Mouse (Mus musculus) midbrain, embryonic 16.5 days (tissue): ENCODE results near the gene Bbs7. TPM values are rescaled to one million over a fixed set of nuclear protein-coding genes. Genes with fewer than 3 reads are reported as not detected.

Source experiments
- ATAC-seq: fragments of 200-750 bp; cut with Nextera tagmentation; 2 replicates; pipeline ENCODE4 v1.8.0; 2017; ENCODE audit warnings: moderate TSS enrichment
- H3K27ac ChIP-seq: fragments of 300-500 bp; sonication (generic); 2 replicates; pipeline ENCODE4 v1.5.1; 2014; ENCODE audit warnings: mild to moderate bottlenecking, low read length, mixed read lengths
- H3K27me3 ChIP-seq: fragments of 300-500 bp; sonication (generic); 2 replicates; pipeline ENCODE4 v1.6.1; 2014; ENCODE audit warnings: low read depth, low read length, mixed read lengths; ENCODE audit not compliant: control insufficient read depth, insufficient read depth
- H3K36me3 ChIP-seq: fragments of 300-500 bp; sonication (generic); 2 replicates; pipeline ENCODE4 v1.6.1; 2014; ENCODE audit warnings: mild to moderate bottlenecking, low read length, moderate library complexity, mixed read lengths; ENCODE audit not compliant: control insufficient read depth, insufficient read depth
- H3K4me1 ChIP-seq: fragments of 300-500 bp; sonication (generic); 2 replicates; pipeline ENCODE4 v1.6.1; 2014; ENCODE audit warnings: mild to moderate bottlenecking, low read length, mixed read lengths; ENCODE audit not compliant: control insufficient read depth, insufficient read depth
- H3K4me2 ChIP-seq: fragments of 300-500 bp; sonication (generic); 2 replicates; pipeline ENCODE4 v1.6.1; 2014; ENCODE audit warnings: mild to moderate bottlenecking, low read length, mixed read lengths
- H3K4me3 ChIP-seq: fragments of 300-500 bp; sonication (generic); 2 replicates; pipeline ENCODE4 v1.5.1; 2014; ENCODE audit warnings: low read depth, mild to moderate bottlenecking, low read length, moderate library complexity, mixed read lengths
- H3K9ac ChIP-seq: fragments of 300-500 bp; sonication (generic); 2 replicates; pipeline ENCODE4 v1.6.1; 2014; ENCODE audit warnings: low read depth, low read length, mixed read lengths
- H3K9me3 ChIP-seq: fragments of 300-500 bp; sonication (generic); replicated peaks from 2 replicates; pipeline ENCODE4 v1.6.1; 2014; ENCODE audit warnings: mild to moderate bottlenecking, low read length, mixed read lengths; ENCODE audit not compliant: control insufficient read depth, poor library complexity, severe bottlenecking
- WGBS: fragments of 180-500 bp; shearing (Covaris S2); extraction: QIAGEN DNeasy Blood & Tissue Kit; methylation state at CpG from one replicate; pipeline ENCODE4 v1.1.7; 2014; 5-methylcytosine and 5-hydroxymethylcytosine counted together
- polyA plus RNA-seq: library from polyadenylated mRNA; unstranded; fragments of >200 nt; fragmentation: Nextera tagmentation; extraction: Ambion mirVana; gene quantifications from 2 replicates; pipeline ENCODE4 v1.2.1, GENCODE M21; 2015

The Bbs7 gene
- polyA plus RNA-seq, 1 experiment from 2014 or later, result 26.7 TPM

DNA sequence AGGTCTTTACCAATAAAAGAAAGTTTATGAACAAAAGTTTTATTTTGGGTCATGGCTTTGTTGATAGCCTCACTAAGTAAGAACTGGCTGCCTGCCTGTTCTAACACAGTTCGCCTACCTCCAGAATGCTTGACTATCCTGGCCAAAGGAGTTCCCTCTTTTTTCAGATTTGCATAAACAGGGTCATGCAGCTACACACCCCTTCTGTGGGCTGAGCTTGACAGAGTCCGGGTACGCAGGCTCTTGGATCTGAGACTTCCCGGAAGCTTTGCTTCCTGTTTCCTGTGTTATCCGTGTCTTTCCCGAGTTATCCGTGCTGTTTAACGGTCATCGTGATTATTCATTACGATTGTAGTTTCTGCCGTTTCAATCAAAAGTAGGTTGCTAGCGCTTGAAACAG is 77.2 kb downstream of the Bbs7 start:
- no peak overlapping the region for H3K4me2 ChIP-seq
- no peaks in the 10 kb centered on the region for H3K27me3 ChIP-seq
- WGBS, result 92% methylated on average over 12 of the region's 12 CpGs
- H3K9me3 ChIP-seq, result no peaks in the 10 kb centered on the region
- no peak overlapping the region for H3K4me3 ChIP-seq
- no peaks in the 10 kb centered on the region for H3K36me3 ChIP-seq
- ATAC-seq, result no peak
- H3K27ac ChIP-seq, result no peak overlapping the region
- peaks cover 3% of the 10 kb centered on the region; the same call in 1 of the 2 replicates for H3K4me1 ChIP-seq
- H3K9ac ChIP-seq, result no peak overlapping the region

DNA sequence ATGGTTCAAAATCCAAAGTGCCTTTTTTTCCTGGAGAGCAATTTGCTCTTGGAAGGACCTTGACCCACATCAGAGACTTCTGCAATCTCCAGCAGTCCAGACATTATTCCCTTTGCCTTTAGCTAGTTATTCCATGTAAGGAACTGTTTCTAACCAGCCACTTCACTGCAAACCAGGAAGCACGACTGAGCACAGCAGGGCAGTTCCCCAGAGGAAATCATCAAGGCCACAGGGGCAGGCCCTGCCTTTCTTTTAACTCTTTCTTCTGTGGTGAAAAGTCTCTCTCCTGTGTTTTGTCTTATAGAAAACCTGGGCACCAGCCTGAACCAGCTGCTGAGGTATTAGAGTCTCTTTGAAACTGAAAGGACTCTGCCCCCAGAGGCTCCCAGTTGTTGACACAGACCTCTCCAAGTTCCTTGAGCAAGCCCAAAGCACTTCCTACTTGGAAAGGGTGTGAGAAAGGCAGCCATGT is 80.0 kb downstream of the Bbs7 start:
- WGBS, result 3% methylated on average over 1 of the region's 1 CpGs
- H3K4me1 ChIP-seq, result peaks cover 3% of the 10 kb centered on the region; the same call in 1 of the 2 replicates
- H3K27ac ChIP-seq, result no peak overlapping the region
- H3K9ac ChIP-seq, result no peak overlapping the region
- H3K4me3 ChIP-seq, result no peak overlapping the region
- no peaks in the 10 kb centered on the region for H3K36me3 ChIP-seq
- H3K9me3 ChIP-seq, result no peaks in the 10 kb centered on the region
- no peak overlapping the region for H3K4me2 ChIP-seq
- ATAC-seq, result no peak
- no peaks in the 10 kb centered on the region for H3K27me3 ChIP-seq

DNA sequence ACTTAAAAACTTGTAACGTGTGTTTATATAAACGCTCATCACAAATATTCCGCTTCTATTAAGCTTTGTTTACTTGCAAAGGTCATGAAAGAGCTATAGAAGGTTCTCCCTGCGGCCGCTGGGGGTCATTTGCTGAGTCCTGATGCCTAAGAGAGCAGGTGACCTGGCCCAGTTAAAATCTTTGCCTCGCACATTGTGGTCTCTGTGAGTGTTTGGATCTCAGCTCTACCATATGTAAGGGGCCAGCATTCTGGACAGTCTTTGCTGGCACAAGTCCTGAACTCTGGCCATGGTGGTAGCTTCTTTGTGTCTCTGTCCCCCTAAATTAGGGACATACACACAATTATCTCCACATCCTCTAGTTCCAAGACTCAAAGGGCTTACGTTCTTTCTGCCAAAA is 80.5 kb downstream of the Bbs7 start:
- 37% methylated on average over 7 of the region's 7 CpGs for WGBS
- Histone ChIP-seq H3K9me3 (no peaks in the 10 kb centered on the region), H3K4me3 (no peak overlapping the region), H3K4me1 (peaks cover 3% of the 10 kb centered on the region; the same call in 1 of the 2 replicates), H3K4me2 (no peak overlapping the region), H3K27ac (no peak overlapping the region), H3K36me3 (no peaks in the 10 kb centered on the region), H3K9ac (no peak overlapping the region), H3K27me3 (no peaks in the 10 kb centered on the region)
- ATAC-seq, result no peak

DNA sequence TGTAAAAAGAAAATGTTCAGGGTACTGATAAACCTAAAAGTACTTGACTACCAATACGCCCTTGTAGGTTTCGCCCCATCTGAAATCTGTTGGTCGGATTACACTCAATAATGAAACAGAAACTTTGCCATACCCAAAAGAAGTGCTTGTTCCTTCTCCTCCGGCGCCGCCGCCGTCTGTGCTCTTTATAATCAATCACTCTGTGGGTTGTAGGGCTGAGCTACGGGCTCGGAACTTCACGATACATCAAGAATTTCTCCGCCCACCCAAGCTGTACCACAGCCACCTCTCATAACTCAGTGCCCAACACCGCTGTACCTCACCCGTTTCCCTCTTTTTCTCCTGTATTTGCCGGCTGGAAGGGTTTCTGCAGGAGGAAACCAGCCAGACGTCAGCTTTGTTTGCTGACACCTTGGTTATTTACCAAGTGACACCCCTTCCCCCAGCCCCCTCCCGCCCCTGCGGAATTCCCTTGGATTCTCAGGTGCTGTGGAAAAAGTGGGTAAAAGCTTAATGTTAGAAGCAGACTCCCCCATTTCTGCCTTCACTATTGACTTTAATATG is 81.2 kb downstream of the Bbs7 start:
- Histone ChIP-seq H3K9ac (no peak overlapping the region), H3K9me3 (no peaks in the 10 kb centered on the region), H3K27me3 (no peaks in the 10 kb centered on the region), H3K4me3 (peak overlapping the region; percentile 15; the same call in 1 of the 2 replicates), H3K4me1 (peaks cover 3% of the 10 kb centered on the region; the same call in 1 of the 2 replicates), H3K4me2 (peak overlapping the region; percentile 43), H3K27ac (no peak overlapping the region), H3K36me3 (no peaks in the 10 kb centered on the region)
- no peak for ATAC-seq
- WGBS, result 19% methylated on average over 18 of the region's 18 CpGs

DNA sequence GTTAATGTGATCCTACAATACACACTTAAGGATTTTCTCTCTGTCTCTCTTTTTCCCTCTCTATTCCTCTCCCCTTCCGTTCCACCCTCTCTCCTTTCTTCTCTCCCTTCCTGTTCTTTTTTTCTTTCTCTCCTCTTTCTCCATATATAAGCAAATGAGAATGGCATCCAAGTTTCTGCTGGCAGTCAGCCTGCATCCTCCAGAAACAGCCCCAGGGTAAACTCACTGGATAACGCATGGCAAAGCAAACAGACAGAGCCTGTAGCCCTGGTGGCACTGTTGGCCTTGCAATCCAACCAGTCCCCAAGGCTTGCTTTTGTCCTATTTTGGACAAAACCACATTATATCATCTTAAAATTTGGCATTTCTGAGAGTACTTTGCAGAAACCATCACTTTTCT is 82.0 kb downstream of the Bbs7 start:
- ATAC-seq, result no peak
- no peak overlapping the region for H3K4me3 ChIP-seq
- H3K4me2 ChIP-seq, result no peak overlapping the region
- H3K9me3 ChIP-seq, result no peaks in the 10 kb centered on the region
- H3K27ac ChIP-seq, result no peak overlapping the region
- no peak overlapping the region for H3K9ac ChIP-seq
- peaks cover 3% of the 10 kb centered on the region; the same call in 1 of the 2 replicates for H3K4me1 ChIP-seq
- 39% methylated on average over 2 of the region's 2 CpGs for WGBS
- H3K27me3 ChIP-seq, result no peaks in the 10 kb centered on the region
- no peaks in the 10 kb centered on the region for H3K36me3 ChIP-seq

DNA sequence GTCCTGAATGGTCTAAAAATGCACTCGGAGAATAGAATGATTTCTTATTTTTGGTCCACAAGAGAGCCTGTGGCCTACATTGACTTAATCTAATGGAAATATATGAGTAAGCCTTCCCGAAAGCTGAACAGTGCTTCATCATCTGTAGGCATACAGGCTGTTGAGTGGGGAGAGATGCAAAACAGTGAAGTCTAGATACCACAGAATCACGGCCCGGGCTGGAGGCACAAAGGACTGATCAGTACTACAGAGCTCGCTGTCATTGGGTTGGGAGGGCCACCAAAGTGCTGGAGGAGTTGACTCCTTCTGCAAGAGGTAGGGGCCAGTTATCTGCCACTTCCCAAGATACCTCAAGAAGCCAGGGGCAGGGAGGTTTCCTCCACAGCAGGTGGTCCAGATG is 82.5 kb downstream of the Bbs7 start:
- no peak overlapping the region for H3K27ac ChIP-seq
- H3K9ac ChIP-seq, result no peak overlapping the region
- WGBS, result 78% methylated on average over 5 of the region's 5 CpGs
- H3K27me3 ChIP-seq, result no peaks in the 10 kb centered on the region
- no peak for ATAC-seq
- no peak overlapping the region for H3K4me3 ChIP-seq
- H3K36me3 ChIP-seq, result no peaks in the 10 kb centered on the region
- H3K9me3 ChIP-seq, result no peaks in the 10 kb centered on the region
- H3K4me2 ChIP-seq, result no peak overlapping the region
- H3K4me1 ChIP-seq, result peaks cover 3% of the 10 kb centered on the region; the same call in 1 of the 2 replicates

DNA sequence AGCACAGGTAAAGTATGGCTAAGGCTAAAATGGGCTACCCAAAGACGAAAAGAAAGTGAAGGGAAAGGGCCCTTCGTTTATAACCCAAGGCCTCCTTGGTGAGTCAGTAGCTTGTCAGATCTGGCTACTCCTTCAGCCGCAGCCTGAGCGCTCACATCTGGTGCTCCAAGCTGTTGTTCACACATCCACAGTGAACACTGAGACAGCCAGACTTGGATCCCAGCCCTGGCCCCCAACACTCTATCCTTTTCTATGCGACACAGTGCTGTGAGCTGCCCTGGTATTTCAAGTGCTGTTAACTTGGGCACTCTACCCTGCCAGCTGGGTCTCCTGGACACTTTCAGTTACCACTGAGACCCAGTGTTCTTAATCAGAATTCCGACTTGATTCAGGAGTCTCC is 82.9 kb downstream of the Bbs7 start:
- Histone ChIP-seq H3K4me1 (peaks cover 3% of the 10 kb centered on the region; the same call in 1 of the 2 replicates), H3K4me2 (no peak overlapping the region), H3K36me3 (no peaks in the 10 kb centered on the region), H3K27ac (no peak overlapping the region), H3K9me3 (no peaks in the 10 kb centered on the region), H3K27me3 (no peaks in the 10 kb centered on the region), H3K4me3 (no peak overlapping the region), H3K9ac (no peak overlapping the region)
- ATAC-seq, result no peak
- 88% methylated on average over 6 of the region's 6 CpGs for WGBS

DNA sequence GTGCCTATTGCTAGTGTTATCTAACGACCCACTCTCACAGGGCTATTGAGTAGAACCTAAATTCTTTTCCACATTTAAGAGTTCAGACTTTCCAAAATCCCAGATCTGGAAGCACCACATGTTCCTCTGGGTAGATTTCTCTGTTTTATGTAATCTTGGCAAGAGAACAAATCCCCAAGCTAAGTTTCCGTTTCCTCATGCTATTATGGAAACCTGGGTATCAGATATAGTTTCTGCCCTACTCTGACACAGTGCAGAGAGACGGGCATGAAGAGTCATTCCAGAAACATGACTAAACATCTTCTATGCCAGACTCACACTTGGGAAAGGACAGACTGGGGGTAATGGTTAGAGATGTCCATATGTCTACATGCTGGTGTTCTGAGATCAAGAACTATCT is 88.8 kb downstream of the Bbs7 start:
- Histone ChIP-seq H3K4me3 (no peak overlapping the region), H3K27me3 (peaks cover 7% of the 10 kb centered on the region; the same call in 1 of the 2 replicates), H3K9me3 (no peaks in the 10 kb centered on the region), H3K4me2 (no peak overlapping the region), H3K4me1 (peaks cover 3% of the 10 kb centered on the region; the same call in 1 of the 2 replicates), H3K27ac (no peak overlapping the region), H3K9ac (no peak overlapping the region), H3K36me3 (no peaks in the 10 kb centered on the region)
- WGBS, result 82% methylated on average over 3 of the region's 3 CpGs
- no peak for ATAC-seq
